Mouse (Mus musculus) erythroblast, embryonic 14.5 days (primary cell): ENCODE results near the gene Ttc37.

ENCODE experiments used
- GATA1 ChIP-seq: IDR thresholded peaks from 2 replicates; pipeline ENCODE4 v1.6.1; 2012; ENCODE audit warnings: low read length, inconsistent platforms, mixed read lengths
- TAL1 ChIP-seq: IDR thresholded peaks from 3 replicates; pipeline ENCODE4 v1.6.1; 2012; ENCODE audit warnings: low read length, inconsistent platforms, mixed read lengths

- TF ChIP-seq GATA1: no peak
- no peak for TF ChIP-seq TAL1
Observed at GRCm38 (mm10) chr13:76064363-76064945, 34.1 kb upstream of the Ttc37 start.
